Mouse (Mus musculus) erythroblast, embryonic 14.5 days (primary cell): ENCODE results near the gene Iqgap3. TPM values are rescaled to one million over a fixed set of nuclear protein-coding genes. Genes with fewer than 3 reads are reported as not detected.

Experiments
- H3K27me3 ChIP-seq: 2 replicates; pipeline ENCODE4 v1.6.1; 2012; ENCODE audit warnings: inconsistent platforms; ENCODE audit not compliant: control insufficient read depth
- H3K36me3 ChIP-seq: 2 replicates; pipeline ENCODE4 v1.6.1; 2012; ENCODE audit warnings: mild to moderate bottlenecking, inconsistent platforms; ENCODE audit not compliant: control insufficient read depth
- H3K4me1 ChIP-seq: 2 replicates; pipeline ENCODE4 v1.6.1; 2012; ENCODE audit warnings: inconsistent platforms; ENCODE audit not compliant: control insufficient read depth
- H3K4me3 ChIP-seq: replicated peaks from 2 replicates; pipeline ENCODE3; 2012; ENCODE audit warnings: moderate library complexity, mild to moderate bottlenecking, inconsistent platforms
- H3K9me3 ChIP-seq: 2 replicates; pipeline ENCODE4 v1.6.1; 2012; ENCODE audit warnings: low read length, inconsistent platforms, mixed read lengths; ENCODE audit not compliant: control insufficient read depth
- GATA1 ChIP-seq: IDR thresholded peaks from 2 replicates; pipeline ENCODE4 v1.6.1; 2012; ENCODE audit warnings: low read length, inconsistent platforms, mixed read lengths
- TAL1 ChIP-seq: IDR thresholded peaks from 3 replicates; pipeline ENCODE4 v1.6.1; 2012; ENCODE audit warnings: low read length, inconsistent platforms, mixed read lengths
- polyA plus RNA-seq: library from polyadenylated mRNA; stranded (reverse); fragments of >175 nt; gene quantifications from 2 replicates; pipeline ENCODE4 v1.2.3, GENCODE M21; 2012

Iqgap3 gene
- polyA plus RNA-seq, result 1.6 and 3.1 TPM in 2 replicates

- H3K4me3 ChIP-seq, result peak within 1 kb of the TSS; percentile 79
- peaks cover 13% of the 10 kb centered on the region for H3K27me3 ChIP-seq
- H3K4me1 ChIP-seq, result peaks cover 25% of the 10 kb centered on the region
- no peak for TF ChIP-seq GATA1
- no peak for TF ChIP-seq TAL1
- H3K36me3 ChIP-seq, result peaks cover 28% of the 10 kb centered on the region
- H3K9me3 ChIP-seq, result no peaks in the 10 kb centered on the region
Measured at GRCm38 (mm10) chr3:88081345-88082223, at the start of gene Iqgap3. Iqgap3 (plus strand) TSS chr3:88081971.

DNA sequence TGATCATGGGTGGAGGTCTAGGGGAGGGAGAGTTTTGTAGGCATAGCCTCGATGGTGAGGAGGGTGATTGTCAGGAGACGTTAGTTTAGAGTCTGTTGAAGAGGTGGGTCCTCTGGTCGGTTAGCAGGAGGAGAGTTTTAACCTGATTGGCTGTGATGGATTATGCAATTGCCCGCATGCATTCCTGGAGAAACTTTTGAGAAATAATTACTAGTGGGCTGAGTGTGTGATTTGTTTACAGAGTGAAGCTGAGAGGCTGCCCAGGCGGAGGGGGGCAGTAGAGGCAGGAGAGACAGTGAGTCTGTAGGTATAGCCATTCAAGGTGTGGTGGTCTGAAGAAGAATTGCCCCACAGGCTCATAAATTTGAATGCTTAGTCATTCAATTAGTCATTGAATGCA is 48.3 kb upstream of the Iqgap3 start:
- H3K4me3 ChIP-seq, result no peak overlapping the region
- TF ChIP-seq TAL1 (no peak), GATA1 (no peak)
- H3K9me3 ChIP-seq, result peaks cover under 1% of the 10 kb centered on the region; the same call in 1 of the 2 replicates
- peaks cover 31% of the 10 kb centered on the region for H3K27me3 ChIP-seq
- no peaks in the 10 kb centered on the region for H3K4me1 ChIP-seq
- no peaks in the 10 kb centered on the region for H3K36me3 ChIP-seq

GRCm38 (mm10) chr3:88035561-88036293 is 46.0 kb upstream of the Iqgap3 start:
- Histone ChIP-seq H3K9me3 (no peaks in the 10 kb centered on the region), H3K4me1 (no peaks in the 10 kb centered on the region), H3K36me3 (no peaks in the 10 kb centered on the region), H3K4me3 (no peak overlapping the region), H3K27me3 (peaks cover 33% of the 10 kb centered on the region)
- no peak for TF ChIP-seq TAL1
- TF ChIP-seq GATA1, result no peak

DNA sequence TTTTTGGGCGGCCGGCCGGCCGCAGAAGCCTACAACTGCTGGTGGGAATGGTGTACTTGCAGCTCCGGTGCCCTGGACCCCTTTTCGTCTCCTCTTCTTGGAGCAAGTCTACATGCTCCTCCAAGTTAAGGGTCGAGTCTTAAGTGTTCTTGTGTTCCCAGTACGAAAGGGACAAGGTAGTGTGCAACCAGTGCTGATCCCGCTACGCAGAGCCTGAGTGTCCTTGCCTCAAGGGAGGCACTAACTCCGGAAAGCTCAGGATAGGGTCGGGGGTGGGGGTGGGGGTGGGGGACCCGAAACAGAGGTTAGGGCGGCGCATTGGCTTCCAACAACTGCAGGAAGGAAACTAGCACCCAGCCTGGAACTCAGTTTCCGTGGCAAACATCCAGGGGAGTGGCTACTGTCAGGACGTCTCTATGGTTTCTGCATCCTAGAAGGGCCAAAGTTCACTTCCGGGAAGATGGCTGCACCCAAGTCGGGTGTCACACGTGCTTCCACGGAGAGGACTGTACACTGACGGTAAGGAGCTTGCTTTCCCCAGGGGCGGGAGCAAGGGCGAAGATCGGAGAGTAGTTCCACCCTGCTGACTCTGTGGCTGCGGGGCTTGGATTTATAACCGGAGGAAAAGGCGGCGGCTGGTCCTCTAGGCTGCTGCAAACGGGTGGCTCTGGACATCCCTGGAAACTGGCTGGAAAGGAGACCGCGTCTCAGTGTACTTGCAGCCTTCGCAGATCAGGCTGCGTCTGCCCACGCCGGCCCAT is 38.9 kb upstream of the Iqgap3 start, which contains the start of gene Gpatch4:
Gene Gpatch4 (plus strand): TSS at position 448 of the 761 bp plus-strand sequence.
- peaks cover 17% of the 10 kb centered on the region for H3K4me1 ChIP-seq
- H3K9me3 ChIP-seq, result no peaks in the 10 kb centered on the region
- peak within 1 kb of the TSS; percentile 84 for H3K4me3 ChIP-seq
- H3K36me3 ChIP-seq, result peaks cover 5% of the 10 kb centered on the region
- peaks cover 21% of the 10 kb centered on the region for H3K27me3 ChIP-seq
- TF ChIP-seq GATA1 (no peak), TAL1 (no peak)

GRCm38 (mm10) chr3:88049532-88049931 is 32.2 kb upstream of the Iqgap3 start:
- Histone ChIP-seq H3K27me3 (no peaks in the 10 kb centered on the region), H3K9me3 (no peaks in the 10 kb centered on the region), H3K4me3 (no peak overlapping the region), H3K4me1 (peaks cover 2% of the 10 kb centered on the region; the same call in 1 of the 2 replicates), H3K36me3 (peaks cover 45% of the 10 kb centered on the region)
- TF ChIP-seq TAL1 (no peak), GATA1 (no peak)

DNA sequence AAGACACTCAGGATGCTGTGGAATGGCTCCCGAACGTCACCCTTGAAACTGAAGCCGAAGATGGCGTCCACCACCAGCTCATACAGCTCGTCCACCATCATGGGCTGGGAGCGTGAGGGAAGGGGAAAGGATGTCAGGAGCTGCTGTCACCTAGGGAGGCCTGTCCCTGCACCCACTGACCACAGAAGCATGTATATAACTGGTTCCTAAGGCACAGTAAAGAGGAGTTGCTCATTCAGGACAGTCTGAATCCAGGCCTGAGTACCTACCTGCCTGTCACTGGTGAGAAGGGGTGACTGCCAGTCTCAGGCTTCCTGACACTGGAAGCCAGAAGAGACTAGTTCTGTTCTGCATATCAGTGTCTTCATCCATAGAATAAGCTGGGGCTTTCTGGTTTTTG is 24.7 kb upstream of the Iqgap3 start:
- Histone ChIP-seq H3K9me3 (no peaks in the 10 kb centered on the region), H3K4me3 (peak overlapping the region; percentile 0), H3K27me3 (no peaks in the 10 kb centered on the region), H3K4me1 (peaks cover 22% of the 10 kb centered on the region), H3K36me3 (peaks cover 43% of the 10 kb centered on the region)
- TF ChIP-seq GATA1 (no peak), TAL1 (no peak)

DNA sequence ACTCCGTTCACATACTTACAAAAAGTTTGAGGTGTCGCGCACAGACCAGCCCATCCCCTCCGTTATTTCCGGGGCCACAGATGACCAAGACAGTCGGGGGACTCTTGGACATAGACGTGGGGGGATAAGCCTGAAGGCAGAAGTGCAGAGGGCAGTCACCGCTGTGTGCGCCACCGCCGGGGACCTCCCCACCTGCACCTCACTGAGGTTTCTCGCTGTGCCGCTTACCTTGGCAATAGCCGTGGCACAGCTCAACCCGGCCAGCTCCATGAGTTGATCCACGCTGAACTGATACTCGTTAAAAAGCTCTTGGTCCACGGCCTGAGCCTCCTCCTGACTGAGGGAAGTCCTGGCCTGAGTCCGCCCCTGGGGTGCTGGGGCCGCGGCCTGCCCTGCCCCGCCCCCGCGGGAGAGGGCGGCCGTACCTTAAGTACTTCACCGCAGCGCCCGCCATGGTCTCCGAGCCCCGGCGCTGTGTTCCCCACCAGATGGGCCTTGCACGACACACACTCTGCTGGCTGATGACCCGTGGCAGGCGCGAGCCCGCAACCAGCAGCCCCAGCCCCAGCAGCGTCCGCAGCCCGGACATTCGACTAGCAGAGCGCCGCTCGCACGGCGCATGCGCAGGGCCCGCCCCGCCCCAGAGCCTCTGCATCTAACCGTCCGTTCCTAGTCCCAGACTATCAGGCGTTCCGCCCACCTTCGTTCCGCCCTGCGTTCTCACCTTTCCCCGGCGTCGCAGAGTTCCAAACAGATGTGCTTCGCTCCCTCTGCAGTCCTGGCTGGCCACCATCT is 23.7 kb upstream of the Iqgap3 start, which contains the start of gene Naxe:
Gene Naxe (minus strand): TSS at position 594 of the 795 bp plus-strand sequence.
- TF ChIP-seq TAL1 (no peak), GATA1 (no peak)
- H3K4me1 ChIP-seq, result peaks cover 22% of the 10 kb centered on the region
- H3K9me3 ChIP-seq, result no peaks in the 10 kb centered on the region
- peaks cover 36% of the 10 kb centered on the region for H3K36me3 ChIP-seq
- peak within 1 kb of the TSS; percentile 90 for H3K4me3 ChIP-seq
- no peaks in the 10 kb centered on the region for H3K27me3 ChIP-seq

DNA sequence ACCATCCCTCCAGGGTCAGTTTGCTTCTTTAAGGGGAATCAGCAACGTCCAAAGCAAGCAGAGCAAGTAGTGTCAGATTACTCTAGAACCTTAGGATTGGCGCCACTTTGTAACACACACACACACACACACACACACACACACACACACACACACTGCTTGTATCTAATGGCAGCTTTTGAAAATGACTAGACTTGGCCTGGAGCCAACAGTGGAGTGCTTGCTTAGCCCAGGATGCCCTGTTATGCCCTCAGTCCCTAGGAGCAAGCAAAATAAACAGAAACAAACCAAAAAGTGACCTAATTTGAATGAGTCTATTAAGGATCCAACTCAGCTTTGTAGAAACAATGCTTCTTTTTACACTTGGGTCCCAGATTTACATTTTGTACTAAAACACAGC is 13.4 kb upstream of the Iqgap3 start:
- no peak for TF ChIP-seq TAL1
- TF ChIP-seq GATA1, result no peak
- H3K4me3 ChIP-seq, result no peak overlapping the region
- H3K9me3 ChIP-seq, result no peaks in the 10 kb centered on the region
- no peaks in the 10 kb centered on the region for H3K36me3 ChIP-seq
- H3K4me1 ChIP-seq, result no peaks in the 10 kb centered on the region
- H3K27me3 ChIP-seq, result no peaks in the 10 kb centered on the region; the same call in 1 of the 2 replicates
